Mouse (Mus musculus) megakaryocyte, adult 5-6 weeks (primary cell): ENCODE results near the gene Aass. TPM values are rescaled to one million over a fixed set of nuclear protein-coding genes. Genes with fewer than 3 reads are reported as not detected.

Source experiments
- ATAC-seq: 2 replicates; pipeline ENCODE4 v1.8.0; 2016; ENCODE audit warnings: mild to moderate bottlenecking, inconsistent platforms; ENCODE audit not compliant: poor library complexity, severe bottlenecking
- total RNA-seq, 2 experiments: library from RNA; stranded (forward) in 1 of 2; stranded (reverse) in 1 of 2; fragments of 153-499, 151-499 nt in 1 of 2; fragments of 221-1000, 200-1000 nt in 1 of 2; gene quantifications; 2 replicates each; pipeline versions ENCODE4 v1.2.3 to v1.2.4; 2015 to 2017

Gene Aass
- total RNA-seq, 2 experiments from 2014 or later = not detected

DNA sequence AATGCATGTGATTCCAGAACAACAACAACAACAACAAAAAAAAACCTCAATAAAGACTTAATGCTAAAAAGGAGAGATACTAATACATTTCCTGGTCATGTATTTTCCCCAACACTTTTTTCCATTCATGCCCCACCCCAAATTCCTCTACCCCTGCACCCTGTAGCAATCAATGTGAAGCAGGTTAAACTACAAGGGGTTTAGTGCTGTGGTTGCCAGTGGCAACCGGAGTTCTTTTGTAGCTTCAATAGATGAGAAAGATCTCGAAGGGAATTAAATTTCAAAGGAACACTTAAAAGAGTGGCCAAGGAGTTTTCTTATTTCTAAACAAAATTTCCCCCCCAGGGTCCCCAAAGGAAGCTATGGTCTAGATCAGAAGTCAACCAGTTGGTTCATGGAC, 56.7 kb downstream of the Aass start:
- ATAC-seq = no peak

- no peak for ATAC-seq
Observed at GRCm38 (mm10) chr6:23055734-23056133, 77.1 kb downstream of the Aass start.

- ATAC-seq = no peak
Observed at GRCm38 (mm10) chr6:23048836-23049235, 84.0 kb downstream of the Aass start.

- ATAC-seq = no peak
Observed at GRCm38 (mm10) chr6:23028251-23028650, 104.5 kb downstream of the Aass start.

Other genes with a start within 250 kb of the Aass start
- not detected in 2 replicates for gene Fezf1, start 115.4 kb upstream of the Aass start, total RNA-seq (2015)
- not detected in 2 replicates for gene Fezf1, start 115.4 kb upstream of the Aass start, total RNA-seq (2017)